Mouse (Mus musculus) adrenal gland, postnatal 14 days (tissue): ENCODE measurements at regions not wholly inside any gene's neighbourhood (a gene's known extent, or its start where the extent isn't known, plus 50 kb on each side); places are given as distances from the start of the nearest gene placed in this dataset.

Experiments used
- DNase-seq: peaks from one replicate; pipeline ENCODE4 v3.0.0; 2021; ENCODE audit warnings: mixed read lengths

- DNase-seq, result no peak
Measured at GRCm38 (mm10) chr10:125795323-125795722, 170.6 kb upstream of the Lrig3 start.

GRCm38 (mm10) chr10:125798678-125799077, 167.3 kb upstream of the Lrig3 start:
- DNase-seq, result no peak

GRCm38 (mm10) chr10:125800572-125801114, 165.3 kb upstream of the Lrig3 start:
- no peak for DNase-seq

- DNase-seq, result no peak
Measured at GRCm38 (mm10) chr10:125801450-125801849, 164.5 kb upstream of the Lrig3 start.

GRCm38 (mm10) chr10:125802923-125803583, 162.9 kb upstream of the Lrig3 start:
- DNase-seq, result no peak

- no peak for DNase-seq
Measured at GRCm38 (mm10) chr10:125809763-125810361, 156.1 kb upstream of the Lrig3 start.

GRCm38 (mm10) chr10:125810590-125810989, 155.4 kb upstream of the Lrig3 start:
- no peak for DNase-seq

GRCm38 (mm10) chr10:125814191-125814887, 151.6 kb upstream of the Lrig3 start:
- no peak for DNase-seq

GRCm38 (mm10) chr10:125832134-125832533, 133.8 kb upstream of the Lrig3 start:
- no peak for DNase-seq

GRCm38 (mm10) chr10:125832764-125833163, 133.2 kb upstream of the Lrig3 start:
- DNase-seq, result no peak

- DNase-seq, result no peak
Measured at GRCm38 (mm10) chr10:125833989-125834388, 132.0 kb upstream of the Lrig3 start.

- DNase-seq, result no peak
Measured at GRCm38 (mm10) chr10:125838982-125839381, 127.0 kb upstream of the Lrig3 start.

- no peak for DNase-seq
Measured at GRCm38 (mm10) chr10:125839621-125840141, 126.3 kb upstream of the Lrig3 start.

- no peak for DNase-seq
Measured at GRCm38 (mm10) chr10:125840388-125840787, 125.6 kb upstream of the Lrig3 start.

- DNase-seq, result no peak
Measured at GRCm38 (mm10) chr10:125844336-125844865, 121.6 kb upstream of the Lrig3 start.

GRCm38 (mm10) chr10:125845014-125845514, 120.9 kb upstream of the Lrig3 start:
- no peak for DNase-seq

- DNase-seq, result no peak
Measured at GRCm38 (mm10) chr10:125850370-125850769, 115.6 kb upstream of the Lrig3 start.

- DNase-seq, result no peak
Measured at GRCm38 (mm10) chr10:125861734-125862133, 104.2 kb upstream of the Lrig3 start.

- no peak for DNase-seq
Measured at GRCm38 (mm10) chr10:125866346-125866745, 99.6 kb upstream of the Lrig3 start.

GRCm38 (mm10) chr10:125884563-125884962, 81.4 kb upstream of the Lrig3 start:
- DNase-seq, result no peak

GRCm38 (mm10) chr10:125885796-125886195, 80.2 kb upstream of the Lrig3 start:
- DNase-seq, result no peak

GRCm38 (mm10) chr10:125892122-125892521, 73.8 kb upstream of the Lrig3 start:
- no peak for DNase-seq
